Mouse (Mus musculus) neutrophil, adult 65 days (primary cell): ENCODE measurements around the gene Ptpn22. TPM values are rescaled to one million over a fixed set of nuclear protein-coding genes. Genes with fewer than 3 reads are reported as not detected.

Experiments used
- total RNA-seq: library from RNA; stranded (reverse); gene quantifications from 2 replicates; pipeline ENCODE4 v1.2.4, GENCODE M21; 2023

The Ptpn22 gene
- total RNA-seq, result 47.2 and 54.4 TPM in 2 replicates

DNA sequence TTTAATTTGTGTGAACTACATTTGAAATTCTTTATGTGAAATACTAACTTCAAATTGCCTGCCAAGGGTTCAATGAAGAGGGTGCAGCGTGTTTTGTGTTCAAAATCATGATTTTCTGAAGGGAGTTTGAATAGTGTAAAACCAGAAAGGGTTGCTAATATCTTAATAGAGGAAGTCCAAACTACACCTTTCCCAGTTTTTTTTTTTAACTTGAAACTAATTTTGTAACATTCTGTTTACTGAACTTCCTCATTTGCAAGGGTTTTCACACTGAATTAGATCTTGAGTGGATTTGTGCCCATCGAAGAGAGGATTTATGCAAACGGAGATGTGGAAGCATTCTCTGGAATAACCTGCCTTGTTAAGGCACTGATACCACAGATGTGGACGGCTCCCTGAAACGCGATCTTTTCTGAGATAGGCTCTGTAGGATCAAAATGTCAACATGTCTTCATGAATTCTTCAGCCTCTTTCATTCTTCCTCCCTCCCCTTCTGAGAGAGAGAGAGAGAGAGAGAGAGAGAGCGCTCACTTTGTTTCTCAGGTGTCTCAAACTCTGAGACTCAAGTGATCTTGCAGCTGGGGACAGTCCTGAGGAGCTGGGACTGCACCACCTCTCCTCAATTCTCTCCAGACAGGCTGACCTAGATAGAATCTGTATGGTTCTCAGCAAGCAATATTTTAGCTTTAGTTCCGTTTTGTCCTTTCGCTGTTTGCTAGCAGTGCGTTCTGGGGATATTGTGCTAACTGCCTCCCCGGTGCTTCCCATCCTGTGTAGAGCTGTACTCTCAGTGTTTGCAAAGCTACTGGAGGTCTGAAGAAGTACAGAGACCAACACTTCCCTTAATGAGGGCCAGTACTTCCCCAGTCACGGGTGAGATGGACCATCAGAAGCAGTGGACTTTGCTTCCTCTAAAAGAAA is at the start of gene Ptpn22:
TSS of gene Ptpn22 (plus strand) at position 915 of the 921 bp plus-strand sequence.

DNA sequence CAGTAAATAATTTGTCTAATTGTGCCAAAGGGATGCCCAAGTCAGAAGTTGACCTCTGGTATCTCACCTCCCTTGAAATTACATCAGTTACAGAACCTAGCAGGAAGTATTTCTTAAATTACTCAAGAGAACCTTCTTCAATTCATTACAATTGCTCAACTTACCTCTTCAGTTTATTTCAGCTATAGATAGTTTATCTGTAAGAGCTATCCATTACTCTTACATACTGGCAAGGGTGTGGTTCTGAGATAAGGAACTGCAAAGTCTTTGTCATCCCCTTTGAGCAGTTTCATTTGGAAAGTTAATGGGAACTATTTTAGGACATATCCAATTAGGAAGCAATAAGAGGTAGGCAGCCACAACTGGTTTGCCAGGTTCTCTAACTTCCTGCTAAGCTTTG is 27.2 kb upstream of the Ptpn22 start, which contains the start of gene Bcl2l15:
TSS of gene Bcl2l15 (plus strand) at position 176 of the 400 bp plus-strand sequence.

DNA sequence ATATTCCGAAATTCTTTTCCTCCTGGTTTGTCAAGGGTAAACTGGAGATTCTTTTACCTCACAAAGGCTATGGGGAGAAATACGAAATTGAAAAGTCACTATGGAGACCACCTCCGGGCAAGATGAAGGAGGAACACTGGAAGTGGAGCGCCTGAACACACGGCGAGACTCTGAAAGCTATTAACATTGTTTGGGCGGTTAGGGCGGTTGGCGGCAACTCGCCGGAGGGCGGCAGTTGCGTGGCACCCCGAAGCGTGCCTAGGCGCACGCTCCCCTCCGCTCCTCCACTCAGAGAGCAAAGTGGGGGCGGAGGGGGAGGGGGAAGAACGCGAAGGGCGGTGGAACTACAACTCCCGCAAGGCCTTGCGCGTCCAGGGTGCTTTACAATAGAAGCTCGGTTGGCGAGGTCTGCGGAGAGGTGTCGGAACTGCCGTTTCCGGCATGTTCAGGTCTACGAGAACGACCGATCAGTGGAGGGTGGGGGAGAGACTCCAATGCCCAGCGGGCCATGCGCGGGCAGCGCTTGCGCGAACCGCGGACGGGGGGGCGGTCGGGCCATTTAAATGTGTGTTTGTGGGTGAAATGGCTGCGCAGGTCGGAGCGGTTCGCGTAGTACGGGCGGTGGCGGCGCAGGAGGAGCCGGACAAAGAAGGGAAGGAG is 54.5 kb downstream of the Ptpn22 start, which contains the start of gene Rsbn1:
TSS of gene Rsbn1 (plus strand) at position 111 of the 660 bp plus-strand sequence.

Other genes with a start within 250 kb of the Ptpn22 start
- not detected in 2 replicates for gene Atg4a-ps, start 213.7 kb upstream of the Ptpn22 start, total RNA-seq
- gene Olfml3, start 121.8 kb upstream of the Ptpn22 start, total RNA-seq, result 0.95 and 1.1 TPM in 2 replicates
- not detected in 2 replicates for gene Gm10964, start 120.4 kb upstream of the Ptpn22 start, total RNA-seq
- gene Hipk1, start 68.2 kb upstream of the Ptpn22 start, total RNA-seq, result 365 and 395 TPM in 2 replicates
- gene Dclre1b, start 50.4 kb upstream of the Ptpn22 start, total RNA-seq, result 37.8 and 46.5 TPM in 2 replicates
- 15.1 and 27.7 TPM in 2 replicates for gene Ap4b1, start 50.3 kb upstream of the Ptpn22 start, total RNA-seq
- gene Gm43064, start 50.2 kb upstream of the Ptpn22 start, total RNA-seq, result 0.38 TPM in 1 of 2 replicates, not detected in the other
- gene Bcl2l15, start 27.2 kb upstream of the Ptpn22 start, total RNA-seq, result 0.54 and 0.75 TPM in 2 replicates
- 15.5 and 19.5 TPM in 2 replicates for gene Rsbn1, start 54.3 kb downstream of the Ptpn22 start, total RNA-seq
- gene Phtf1, start 108.3 kb downstream of the Ptpn22 start, total RNA-seq, result 8.1 and 11.3 TPM in 2 replicates